Mouse (Mus musculus) liver, postnatal 0 days (tissue): ENCODE measurements at regions not wholly inside any gene's neighbourhood (a gene's known extent, or its start where the extent isn't known, plus 50 kb on each side); places are given as distances from the start of the nearest gene placed in this dataset.

Experiments used
- CTCF ChIP-seq: sonication (generic); IDR thresholded peaks from 2 replicates; pipeline ENCODE4 v1.5.1; 2016; ENCODE audit warnings: antibody characterized with exemption, low read depth
- EP300 ChIP-seq: IDR thresholded peaks from 2 replicates; pipeline ENCODE4 v1.6.1; 2016; ENCODE audit warnings: antibody characterized with exemption, low read depth, mild to moderate bottlenecking

DNA sequence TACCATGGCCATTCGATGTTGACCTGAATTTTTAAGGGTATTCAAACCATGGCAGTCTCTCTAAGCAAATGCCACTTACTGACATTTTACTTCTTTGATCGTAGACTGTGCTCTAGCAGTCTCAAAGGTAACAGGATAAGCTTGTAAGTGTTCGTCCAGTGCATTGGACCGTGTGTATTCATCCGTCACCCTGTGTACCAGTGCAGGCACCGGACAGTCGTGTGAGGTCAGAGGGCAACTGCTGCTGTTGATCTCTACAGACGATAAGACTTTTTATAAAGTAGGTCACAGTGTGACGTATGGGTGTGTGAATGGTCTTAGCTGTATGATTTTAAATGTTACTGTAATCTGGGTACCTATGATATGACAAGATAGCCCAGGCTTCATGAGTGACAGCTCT is 74.5 kb upstream of the Peli2 start:
- TF ChIP-seq CTCF (no peak), EP300 (no peak)
